Mouse (Mus musculus) embryo, embryonic 9.5 days (tissue): ENCODE results near the gene Mvb12b.

Experiments used
- DNase-seq: peaks from one replicate; pipeline ENCODE4 v3.0.0-alpha.2; 2017; ENCODE audit errors: extremely low spot score

Gene Mvb12b

DNA sequence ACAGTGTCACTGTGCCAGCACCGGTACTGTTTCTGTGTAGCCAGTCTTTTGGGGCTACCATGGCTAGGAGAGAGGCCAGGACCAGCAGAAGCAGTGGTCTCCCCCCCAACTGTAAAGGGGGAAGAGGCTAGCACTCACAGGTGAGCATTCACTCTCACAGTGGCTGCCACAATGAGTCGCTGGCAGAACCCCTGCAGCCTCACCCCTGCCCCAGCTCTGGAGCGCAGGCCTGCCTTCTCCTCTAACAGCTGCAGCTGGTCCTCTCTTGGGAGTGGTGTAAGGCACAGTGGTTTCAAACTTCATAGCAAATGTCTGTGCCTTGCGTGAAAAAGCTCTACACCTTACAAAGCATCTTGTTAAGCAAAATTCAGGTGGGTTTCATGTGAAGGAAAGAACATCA, 70.7 kb downstream of the Mvb12b start:
- no peak for DNase-seq

DNA sequence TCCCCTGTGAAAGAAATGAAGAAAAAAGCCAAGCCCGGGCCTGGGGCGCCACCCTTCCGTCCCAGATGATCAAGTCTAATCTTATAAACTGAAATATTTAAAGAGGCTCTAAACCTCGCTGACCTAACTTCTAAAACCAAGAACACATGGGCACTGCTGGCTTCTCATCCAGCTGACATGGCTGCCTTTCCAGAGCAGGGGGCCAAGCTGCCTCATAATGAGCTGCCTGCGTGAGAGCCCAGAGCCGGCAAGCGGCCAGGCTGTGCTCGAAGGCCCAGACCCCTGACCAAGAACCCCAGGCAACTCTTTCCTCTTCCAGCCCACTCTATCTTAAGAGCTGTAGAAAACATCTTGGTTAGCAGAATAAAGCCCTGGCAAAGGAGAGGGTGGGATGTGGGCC, 73.2 kb downstream of the Mvb12b start:
- DNase-seq: no peak

DNA sequence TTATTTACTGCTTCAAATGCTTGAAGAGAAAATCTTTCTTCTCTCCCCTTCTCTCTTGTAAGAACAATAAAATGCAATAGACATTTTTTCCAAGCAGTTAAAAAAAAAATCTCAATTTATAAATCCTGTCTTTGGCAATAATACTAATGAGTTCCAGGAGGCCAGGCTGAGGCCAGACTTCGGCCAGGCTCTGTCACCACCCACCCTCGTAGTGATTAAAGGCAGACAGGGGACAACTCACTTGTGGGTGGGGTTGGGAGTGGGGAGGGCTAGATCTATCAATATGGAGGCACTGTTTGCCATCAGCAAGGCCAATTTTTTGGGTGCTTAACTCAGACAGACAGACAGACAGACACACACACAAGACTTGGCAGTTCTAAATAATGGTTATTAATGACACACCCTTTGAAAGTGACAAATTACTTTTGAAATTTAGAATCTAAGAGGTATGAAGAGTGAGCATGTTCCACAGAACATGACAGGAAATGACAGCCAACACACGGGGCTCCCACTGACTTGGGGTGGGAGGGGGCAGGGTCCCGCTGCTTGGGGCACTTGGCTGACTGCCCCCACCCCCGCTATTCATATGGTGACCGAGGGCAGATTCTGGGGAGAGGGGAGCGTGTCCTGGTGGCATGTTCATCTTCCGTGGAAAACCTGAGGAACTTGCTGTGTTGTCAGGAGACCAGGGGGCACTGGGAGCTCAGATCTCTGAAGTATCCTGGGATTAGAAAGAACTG, 74.1 kb downstream of the Mvb12b start:
- no peak for DNase-seq

DNA sequence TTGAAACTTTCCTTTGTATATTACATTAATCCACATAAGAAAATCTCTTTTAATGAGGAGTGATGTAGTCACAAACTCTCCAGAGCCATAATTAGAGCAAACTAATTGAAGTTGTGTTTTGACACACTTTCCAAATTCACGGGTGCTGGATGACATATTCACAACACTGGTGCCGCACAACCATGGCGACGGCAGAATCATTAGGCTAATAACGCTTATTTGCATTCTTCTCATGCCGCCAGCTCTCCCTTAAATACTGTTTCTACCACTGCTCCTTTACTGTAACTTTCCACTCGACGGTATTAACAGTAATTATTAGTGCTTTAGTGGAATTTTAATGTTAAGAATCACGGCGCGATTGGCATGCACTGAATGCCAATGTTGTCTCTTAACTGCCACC, 74.8 kb downstream of the Mvb12b start:
- DNase-seq: no peak

DNA sequence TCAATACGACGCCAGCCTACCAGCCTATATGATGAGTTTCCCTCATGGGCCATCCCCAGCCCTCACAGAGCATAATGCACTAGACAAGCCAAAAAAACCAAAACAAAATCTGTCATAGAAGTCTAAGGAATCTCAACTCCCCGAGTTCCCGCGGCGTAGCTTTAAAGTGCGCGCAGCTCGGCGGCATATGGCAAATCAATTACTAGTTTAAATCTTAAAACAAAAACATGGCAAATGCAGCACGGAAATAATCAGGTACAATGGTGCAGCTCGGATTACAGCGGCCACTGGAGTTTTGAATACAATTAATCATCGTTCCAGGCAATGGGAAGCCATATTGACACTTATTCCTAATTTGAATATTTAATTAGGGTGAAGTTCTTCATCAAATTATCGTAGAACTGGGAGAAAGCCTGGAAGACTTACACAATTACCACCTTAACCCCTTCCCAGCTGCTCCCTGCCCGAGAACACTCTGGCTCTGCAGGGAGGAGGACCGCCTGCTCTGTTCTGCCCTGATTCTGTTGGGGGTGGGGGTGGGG, 76.3 kb downstream of the Mvb12b start:
- no peak for DNase-seq

DNA sequence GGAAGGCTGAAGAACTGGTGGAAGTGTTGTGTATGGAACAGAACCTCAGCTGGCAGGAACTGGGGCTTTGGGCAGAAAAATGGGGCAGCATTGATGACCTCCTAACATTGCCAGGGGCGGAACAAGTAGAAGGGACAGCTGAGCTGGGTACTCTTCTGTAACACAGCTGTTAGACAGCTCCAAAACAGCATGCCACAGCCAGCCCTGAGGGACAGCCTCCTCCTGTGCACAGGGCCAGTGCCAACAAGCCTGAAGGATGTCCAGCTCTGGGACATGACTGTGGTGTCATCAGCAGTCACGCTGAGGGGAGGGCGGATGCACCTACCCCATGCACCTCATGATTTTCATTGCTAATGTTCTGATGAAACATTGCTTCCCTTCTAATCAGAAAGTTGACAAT, 78.7 kb downstream of the Mvb12b start:
- no peak for DNase-seq

DNA sequence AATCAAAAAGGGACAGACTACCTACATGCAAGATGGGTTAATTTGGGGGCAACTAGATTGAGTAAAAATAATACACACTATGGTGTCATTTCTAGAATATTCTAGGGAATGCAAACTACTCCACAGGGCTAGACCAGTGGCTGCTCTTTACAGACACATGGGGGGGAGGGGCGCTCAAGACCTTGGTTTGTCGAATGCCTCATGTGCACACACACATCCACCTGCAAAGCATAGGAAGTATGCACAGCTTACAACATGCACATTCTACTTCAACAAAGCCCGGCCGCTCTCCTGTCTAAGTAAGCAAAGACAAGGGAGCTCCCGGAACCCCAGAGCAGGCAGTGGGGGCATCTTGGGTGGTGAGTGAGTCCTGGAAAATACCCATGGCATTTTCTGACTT, 79.7 kb downstream of the Mvb12b start:
- no peak for DNase-seq

DNA sequence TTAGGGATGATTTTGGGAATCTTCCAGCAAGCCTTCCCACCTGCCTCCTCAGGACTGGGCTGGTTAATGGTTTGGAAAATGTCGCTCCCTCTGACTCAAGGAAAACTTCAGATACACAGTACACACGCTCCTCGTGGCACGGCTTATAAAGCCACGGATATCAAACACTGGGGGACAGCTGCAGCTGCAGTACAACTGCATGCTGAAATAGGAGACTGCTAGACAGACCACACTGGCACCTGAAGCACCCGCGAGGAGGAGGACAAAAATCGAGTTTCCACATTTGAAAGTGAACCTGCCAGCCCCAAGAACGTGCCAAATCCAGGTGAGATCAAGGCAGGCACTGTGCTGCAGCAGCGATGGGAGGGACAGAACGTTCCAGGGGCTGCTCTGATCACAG, 82.1 kb downstream of the Mvb12b start:
- no peak for DNase-seq

DNA sequence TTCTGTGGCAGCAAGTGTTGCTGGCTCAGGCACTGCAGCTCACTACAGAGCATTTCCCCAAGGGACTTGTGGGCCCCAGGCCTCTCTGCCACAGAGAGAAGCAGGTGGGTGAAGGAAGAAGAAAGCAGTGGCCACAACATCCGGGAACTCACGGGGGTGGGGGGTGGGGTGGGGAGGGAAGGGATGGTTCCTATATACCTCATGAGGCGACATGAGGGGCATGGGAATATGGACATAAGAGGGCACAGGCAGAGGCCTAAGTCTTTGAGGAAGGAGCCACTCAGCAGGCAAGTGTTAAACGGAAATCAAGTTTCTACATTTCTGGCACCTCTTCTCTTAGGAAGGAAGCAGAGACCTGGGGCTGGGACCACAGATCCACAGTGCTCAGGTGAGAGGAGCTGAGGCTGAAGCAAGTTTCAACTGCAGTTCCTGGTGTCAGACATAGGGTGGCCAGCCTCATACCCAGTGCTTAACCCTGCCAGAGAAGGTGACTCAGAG, 84.0 kb downstream of the Mvb12b start:
- no peak for DNase-seq

DNA sequence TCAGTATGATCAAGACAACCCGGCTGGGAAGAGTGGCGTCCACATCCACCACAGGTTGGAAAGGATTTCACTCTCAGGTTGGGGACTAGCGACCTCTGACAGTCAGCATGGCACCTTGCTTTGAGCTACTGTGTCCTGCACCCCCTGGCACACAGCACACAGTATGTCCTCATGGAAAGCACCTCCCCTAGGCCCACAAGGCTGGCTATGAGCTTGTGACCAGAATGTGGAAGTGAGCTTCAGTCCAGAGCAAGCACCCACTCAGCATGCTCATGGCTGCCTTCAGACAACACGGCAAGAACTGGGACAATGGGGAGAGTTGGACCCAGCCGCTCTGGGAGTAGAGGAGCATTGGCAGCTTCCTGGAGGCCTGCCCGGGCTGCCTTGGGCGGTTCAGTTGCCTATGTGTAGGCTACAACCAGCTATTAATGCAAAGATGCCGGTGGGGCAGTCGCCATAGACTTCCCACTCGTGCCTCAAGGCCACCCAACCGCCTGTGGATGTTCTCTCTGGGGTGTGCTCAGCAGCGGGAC, 84.6 kb downstream of the Mvb12b start:
- no peak for DNase-seq

DNA sequence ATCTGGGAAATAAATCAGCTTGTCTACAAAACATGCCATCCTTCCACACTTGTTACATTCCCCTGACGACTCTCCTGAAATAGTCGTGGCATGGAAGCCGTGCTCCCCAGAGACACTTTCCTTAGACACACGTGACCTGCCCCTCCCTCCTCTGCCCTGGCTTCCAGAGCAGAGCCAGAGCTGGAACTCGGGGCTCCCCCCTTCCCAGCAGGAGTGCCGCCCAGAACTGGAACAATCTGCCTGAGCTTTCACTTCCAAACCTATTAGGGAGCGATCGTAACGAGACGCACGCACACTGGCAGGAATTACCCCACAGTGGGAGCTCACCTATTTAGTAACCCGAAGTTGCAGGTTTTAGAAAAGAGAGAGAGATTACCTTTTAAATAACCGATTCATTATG, 86.0 kb downstream of the Mvb12b start:
- DNase-seq: no peak

DNA sequence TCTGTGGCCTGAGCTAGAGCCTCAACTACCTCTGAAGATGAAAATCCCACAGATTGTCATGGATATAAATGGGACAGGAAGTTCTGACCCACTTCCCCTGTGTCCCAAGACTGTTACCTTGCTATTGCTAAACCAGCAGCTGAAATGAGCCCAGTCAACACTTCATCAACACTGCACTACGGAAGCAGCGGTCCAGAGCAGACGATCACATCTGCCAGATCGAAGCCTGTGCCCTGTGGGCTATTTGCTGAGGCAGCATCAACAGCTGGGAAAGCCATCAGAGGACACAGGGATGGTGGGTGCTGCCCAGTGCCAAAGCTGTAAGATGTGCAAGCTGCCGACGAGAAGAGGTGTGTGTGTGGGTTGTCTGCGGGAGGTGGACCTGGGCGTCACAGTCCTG, 86.4 kb downstream of the Mvb12b start:
- no peak for DNase-seq

DNA sequence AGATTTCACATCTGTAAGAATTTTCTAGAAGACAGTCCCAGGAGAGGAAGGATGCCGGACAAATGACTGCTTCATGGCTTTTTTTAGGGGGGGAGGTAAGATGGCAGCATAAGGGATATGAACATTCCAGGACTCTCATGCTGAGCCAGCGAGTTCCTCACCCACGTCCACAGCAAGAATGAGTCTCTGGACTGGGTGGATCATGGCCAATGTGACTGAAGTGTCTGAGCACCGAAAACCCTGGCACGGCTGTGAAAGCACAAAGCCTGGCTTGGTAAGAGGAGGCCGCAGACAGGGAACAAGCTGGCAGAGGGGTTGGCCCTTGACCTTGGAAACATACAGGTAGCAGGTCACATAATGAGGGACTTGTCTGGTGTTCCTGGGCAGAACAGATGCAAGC, 87.5 kb downstream of the Mvb12b start:
- DNase-seq: no peak

DNA sequence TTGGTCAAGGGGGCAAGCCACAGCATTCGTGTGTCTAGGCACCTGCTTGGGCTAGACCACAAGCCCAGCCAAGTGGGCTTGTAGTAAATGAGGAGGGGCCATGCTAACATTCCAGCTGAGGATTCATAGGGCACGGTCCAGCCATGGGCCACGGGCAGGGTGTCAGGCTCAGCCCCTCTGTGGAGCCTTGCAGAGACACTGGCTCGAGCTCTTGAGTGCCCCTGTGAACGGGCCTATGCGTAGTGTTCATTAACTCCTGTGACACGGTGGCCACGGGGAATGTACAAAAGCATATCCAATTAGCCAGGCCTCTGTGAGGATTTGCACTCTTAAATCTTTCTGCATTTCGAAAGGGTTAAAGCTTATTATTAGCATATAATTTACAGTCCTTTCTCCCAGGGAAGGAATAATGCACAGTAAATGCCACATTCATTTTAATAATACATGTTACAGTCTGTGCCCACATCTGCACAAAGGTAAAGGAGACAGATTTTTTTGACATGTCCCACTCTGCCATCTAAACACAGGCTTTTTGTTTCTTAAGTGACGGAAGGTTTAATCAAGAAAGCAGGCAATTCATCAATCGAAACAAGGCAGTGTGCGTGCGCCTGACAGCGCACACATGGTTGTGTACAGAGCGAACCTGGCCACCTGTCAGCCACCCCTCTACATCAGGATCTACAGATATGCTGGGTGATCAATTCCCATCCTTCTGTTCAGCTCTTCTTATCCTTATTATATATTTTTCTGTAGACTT, 91.9 kb downstream of the Mvb12b start:
- no peak for DNase-seq

DNA sequence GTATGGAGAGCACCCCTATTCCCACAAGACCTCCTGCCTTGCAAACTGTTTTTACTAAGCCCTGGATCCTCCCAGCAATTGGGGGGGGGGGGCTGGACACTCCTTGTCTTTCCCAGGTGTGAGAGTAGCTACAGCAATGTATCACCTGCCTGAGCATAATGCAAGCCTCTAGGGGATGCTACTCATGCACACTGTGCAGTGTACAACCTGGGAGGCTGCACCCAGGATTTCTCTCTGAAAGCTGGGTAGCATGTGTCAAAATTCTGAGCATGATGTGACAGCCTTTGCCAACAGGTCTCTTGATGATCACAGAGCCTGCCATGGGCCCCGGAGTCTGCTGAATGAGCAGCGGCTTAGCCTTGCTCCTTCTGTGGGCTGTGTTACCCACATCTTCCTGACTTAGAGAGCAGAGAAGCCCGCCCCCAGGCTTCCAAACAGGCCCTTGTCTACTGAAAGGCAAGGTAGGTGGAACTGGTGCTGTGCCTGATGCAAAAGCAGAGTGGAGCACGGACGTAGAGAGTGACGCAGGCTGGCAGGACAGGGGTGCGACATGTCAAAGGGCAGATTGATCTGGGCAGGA, 92.7 kb downstream of the Mvb12b start:
- no peak for DNase-seq

DNA sequence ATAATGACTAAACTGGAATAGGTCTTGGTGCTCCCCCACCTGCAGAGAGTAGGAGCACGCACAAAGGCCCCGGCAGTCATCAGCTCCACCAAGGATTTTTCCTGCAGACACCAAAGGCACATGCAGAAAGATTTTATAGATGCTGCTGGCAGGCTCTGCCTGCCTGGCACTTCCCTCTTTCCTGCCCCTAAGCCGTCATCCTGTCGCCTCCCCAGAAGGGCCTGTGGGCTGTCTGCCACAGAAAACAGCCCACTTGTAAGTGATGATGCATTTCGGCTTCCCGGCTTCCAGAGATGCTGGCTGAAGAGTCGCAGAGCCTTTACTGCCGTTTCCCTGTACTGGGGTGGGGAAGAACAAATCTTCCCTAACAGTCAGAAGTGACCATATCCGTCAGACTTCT, 93.3 kb downstream of the Mvb12b start:
- no peak for DNase-seq

DNA sequence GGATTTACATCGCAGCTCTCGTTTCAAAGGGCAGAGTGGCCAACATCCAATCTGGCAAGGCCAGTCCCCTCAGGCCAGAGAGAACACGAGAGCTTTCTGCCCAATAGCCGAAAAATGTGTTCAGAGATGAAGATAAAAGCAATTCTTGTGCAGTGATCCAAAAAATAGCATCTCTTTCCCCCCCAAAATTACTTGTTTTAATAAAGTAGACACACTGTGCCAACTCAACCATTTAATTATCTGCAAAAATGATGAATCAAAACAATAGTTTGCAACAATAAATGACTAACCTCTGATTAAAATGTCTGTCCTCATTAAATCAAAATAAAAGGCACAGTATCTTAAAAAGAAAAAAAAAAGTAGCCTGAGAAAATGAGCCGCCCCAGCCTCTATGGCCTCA, 97.4 kb downstream of the Mvb12b start:
- no peak for DNase-seq

DNA sequence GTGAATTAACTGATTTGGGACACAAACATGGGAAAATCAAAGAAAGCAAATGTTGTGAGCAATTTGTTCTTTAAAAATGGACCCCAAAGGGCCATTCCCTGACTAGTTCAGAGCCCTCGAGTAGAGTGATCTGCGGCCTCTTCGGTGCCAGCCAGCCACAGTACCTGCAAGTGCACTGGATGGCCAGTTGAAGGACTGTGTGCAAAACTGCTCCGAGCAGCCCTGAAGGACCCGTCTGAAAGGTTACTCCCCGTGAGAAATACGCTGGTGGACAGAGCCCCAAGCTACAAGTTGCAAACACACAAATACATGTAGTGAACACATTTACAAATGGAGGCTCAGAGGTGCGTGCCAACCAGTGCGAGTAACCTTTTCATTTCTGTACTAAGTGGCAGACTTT, 98.0 kb downstream of the Mvb12b start:
- no peak for DNase-seq

DNA sequence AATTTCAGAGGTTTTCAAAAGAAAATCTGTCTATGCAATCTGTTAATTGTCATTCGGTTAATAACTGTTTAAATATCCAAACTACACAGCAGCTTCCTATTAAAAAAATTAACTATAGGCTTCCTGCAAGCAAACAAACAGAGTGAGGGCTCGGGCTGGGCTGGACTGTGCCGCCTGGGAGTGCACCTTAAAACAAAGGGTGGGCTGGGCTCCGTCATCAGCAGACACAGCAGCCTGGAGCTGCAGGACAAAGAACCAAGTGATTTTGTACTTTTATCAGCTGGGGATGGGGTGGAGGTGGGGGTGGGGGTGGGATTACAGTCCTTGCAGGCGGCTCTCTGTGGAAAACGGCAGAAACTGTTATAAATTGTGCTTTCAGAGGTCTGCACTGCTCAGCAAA, 98.5 kb downstream of the Mvb12b start:
- DNase-seq: no peak

DNA sequence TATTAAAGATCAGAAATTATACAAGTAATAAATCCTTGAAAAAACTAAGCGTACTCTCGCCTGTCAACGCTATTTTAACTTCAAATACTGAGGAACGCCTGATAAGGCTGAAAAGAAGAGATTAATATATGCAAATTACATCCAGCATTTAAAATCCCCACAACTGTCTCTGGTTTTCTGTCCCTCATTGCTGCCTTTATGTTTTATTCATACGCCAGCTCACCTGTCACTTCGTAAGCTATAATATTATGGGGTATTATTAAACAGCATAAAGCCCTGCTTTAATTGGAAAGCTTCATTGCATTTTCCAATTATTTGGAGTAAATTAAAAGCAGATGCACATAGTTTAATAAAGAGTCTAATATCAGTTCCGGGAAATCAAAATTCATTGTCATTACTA, 98.9 kb downstream of the Mvb12b start:
- DNase-seq: no peak

DNA sequence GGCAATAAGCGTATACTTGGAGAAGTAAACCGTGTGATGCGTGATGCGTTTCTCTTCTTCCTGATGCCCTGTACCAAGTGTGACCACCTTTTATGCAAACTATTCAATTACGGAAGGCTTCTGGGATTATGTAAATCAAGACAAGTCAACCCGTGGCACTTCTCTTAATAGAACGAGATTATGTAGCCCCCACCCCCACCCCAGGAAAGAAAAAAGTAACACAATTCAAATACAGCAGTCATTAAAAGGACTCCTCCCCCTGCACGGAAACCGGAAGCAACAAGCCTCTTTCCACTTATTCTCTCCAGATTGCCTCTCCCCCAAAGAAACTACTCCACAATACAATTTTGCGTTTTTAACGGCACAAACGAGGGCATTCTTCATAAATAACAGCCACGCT, 99.6 kb downstream of the Mvb12b start:
- DNase-seq: no peak

DNA sequence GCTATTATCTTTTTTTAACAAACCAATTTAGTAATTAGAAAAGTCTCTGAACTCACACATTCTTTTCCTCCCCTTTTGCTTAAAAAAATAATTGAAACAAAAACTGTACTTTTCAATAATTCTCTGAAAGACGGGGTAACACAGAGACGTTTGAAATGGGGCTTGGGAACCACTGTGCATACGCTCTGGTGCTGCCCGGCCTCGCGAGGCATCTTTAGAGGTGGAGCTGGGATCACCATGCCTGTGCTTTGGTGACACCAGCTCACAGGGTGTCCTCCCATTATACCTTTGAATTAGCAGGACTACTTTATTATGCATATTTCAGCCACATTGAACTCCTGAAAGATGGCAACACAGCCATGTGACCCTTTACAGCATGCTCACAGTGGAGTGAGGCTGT, 101.7 kb downstream of the Mvb12b start:
- no peak for DNase-seq

DNA sequence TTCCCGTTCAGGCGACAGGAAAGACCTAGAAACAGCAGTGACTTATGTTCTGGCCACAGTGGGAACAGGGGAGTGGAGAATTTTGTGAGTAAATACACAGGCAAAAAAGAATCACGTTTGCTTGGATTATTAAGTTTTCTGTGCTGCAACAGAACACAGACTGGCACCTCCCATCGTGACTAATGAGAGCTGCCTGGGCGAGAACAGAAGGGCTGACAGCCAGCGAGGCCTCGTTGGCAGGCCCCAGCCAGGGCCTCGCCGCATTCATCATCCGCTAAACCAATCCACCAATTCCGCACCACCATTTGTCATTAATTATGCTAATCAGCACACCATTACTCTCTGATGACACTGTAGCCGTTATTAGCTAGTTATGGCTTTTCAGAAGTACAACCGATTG, 102.2 kb downstream of the Mvb12b start:
- DNase-seq: no peak
